Mouse (Mus musculus): ENCODE results near the gene Cdipt. TPM values are rescaled to one million over a fixed set of nuclear protein-coding genes. Genes with fewer than 3 reads are reported as not detected.

Cdipt gene
- polyA plus RNA-seq, 1 experiment from 2014 or later: 87.2 TPM

- peak within 1 kb of the TSS; percentile 96 for H3K27ac ChIP-seq (replicated peaks)
- peaks cover 35% of the 10 kb centered on the region for H3K36me3 ChIP-seq
- no peaks in the 10 kb centered on the region; the same call in 1 of the 2 replicates for H3K27me3 ChIP-seq
- peak; percentile 95 for ATAC-seq (ENCODE audit: low FRiP score, low read depth)
- peak within 1 kb of the TSS; percentile 97 for H3K9ac ChIP-seq (replicated peaks)
- whole genome bisulfite sequencing: under 1% methylated on average over 55 of the region's 55 CpGs
- peak within 1 kb of the TSS; percentile 97 for H3K4me3 ChIP-seq
- no peaks in the 10 kb centered on the region for H3K9me3 ChIP-seq
- peaks cover 7% of the 10 kb centered on the region for H3K4me1 ChIP-seq
- H3K4me2 ChIP-seq (replicated peaks): peak within 1 kb of the TSS; percentile 88
Observed at GRCm38 (mm10) chr7:126975950-126976866, 494 bp downstream of the Cdipt start, which contains the start of gene Cdiptos. Cdiptos (minus strand) TSS chr7:126976098.

GRCm38 (mm10) chr7:126976878-126977459 is 1.3 kb downstream of the Cdipt start:
- WGBS: 29% methylated on average over 14 of the region's 14 CpGs
- H3K9ac ChIP-seq (replicated peaks): peak overlapping the region; percentile 97
- no peak for ATAC-seq (ENCODE audit: low FRiP score, low read depth)
- peaks cover 36% of the 10 kb centered on the region for H3K36me3 ChIP-seq
- no peaks in the 10 kb centered on the region; the same call in 1 of the 2 replicates for H3K27me3 ChIP-seq
- peak overlapping the region; percentile 96; the same call in 1 of the 2 replicates for H3K27ac ChIP-seq (replicated peaks)
- peaks cover 7% of the 10 kb centered on the region for H3K4me1 ChIP-seq
- H3K9me3 ChIP-seq: no peaks in the 10 kb centered on the region
- H3K4me3 ChIP-seq: peak overlapping the region; percentile 97
- peak overlapping the region; percentile 88 for H3K4me2 ChIP-seq (replicated peaks)

- H3K9ac ChIP-seq (replicated peaks): no peak overlapping the region
- no peak overlapping the region for H3K4me3 ChIP-seq
- no peaks in the 10 kb centered on the region for H3K27me3 ChIP-seq
- no peak overlapping the region for H3K27ac ChIP-seq (replicated peaks)
- peaks cover 7% of the 10 kb centered on the region for H3K4me1 ChIP-seq
- no peak for ATAC-seq (ENCODE audit: low FRiP score, low read depth)
- H3K36me3 ChIP-seq: peaks cover 33% of the 10 kb centered on the region
- no peak overlapping the region for H3K4me2 ChIP-seq (replicated peaks)
- WGBS: 95% methylated on average over 6 of the region's 6 CpGs
- no peaks in the 10 kb centered on the region for H3K9me3 ChIP-seq
Observed at GRCm38 (mm10) chr7:126978841-126979240, 3.1 kb downstream of the Cdipt start.

GRCm38 (mm10) chr7:126981601-126982000 is 5.9 kb downstream of the Cdipt start:
- Histone ChIP-seq H3K9ac (replicated peaks) (no peak overlapping the region), H3K4me3 (no peak overlapping the region), H3K9me3 (no peaks in the 10 kb centered on the region), H3K4me1 (peaks cover 7% of the 10 kb centered on the region), H3K27me3 (no peaks in the 10 kb centered on the region), H3K4me2 (replicated peaks) (no peak overlapping the region), H3K36me3 (peaks cover 33% of the 10 kb centered on the region), H3K27ac (replicated peaks) (no peak overlapping the region)
- 92% methylated on average over 2 of the region's 2 CpGs for WGBS
- no peak for ATAC-seq (ENCODE audit: low FRiP score, low read depth)

GRCm38 (mm10) chr7:126982054-126982453 is 6.3 kb downstream of the Cdipt start:
- H3K27ac ChIP-seq (replicated peaks): no peak overlapping the region
- WGBS: 93% methylated on average over 4 of the region's 4 CpGs
- H3K4me2 ChIP-seq (replicated peaks): no peak overlapping the region
- peaks cover 33% of the 10 kb centered on the region for H3K36me3 ChIP-seq
- H3K27me3 ChIP-seq: no peaks in the 10 kb centered on the region
- no peak overlapping the region for H3K4me3 ChIP-seq
- no peak overlapping the region for H3K9ac ChIP-seq (replicated peaks)
- peaks cover 4% of the 10 kb centered on the region for H3K4me1 ChIP-seq
- no peaks in the 10 kb centered on the region for H3K9me3 ChIP-seq
- no peak for ATAC-seq (ENCODE audit: low FRiP score, low read depth)

DNA sequence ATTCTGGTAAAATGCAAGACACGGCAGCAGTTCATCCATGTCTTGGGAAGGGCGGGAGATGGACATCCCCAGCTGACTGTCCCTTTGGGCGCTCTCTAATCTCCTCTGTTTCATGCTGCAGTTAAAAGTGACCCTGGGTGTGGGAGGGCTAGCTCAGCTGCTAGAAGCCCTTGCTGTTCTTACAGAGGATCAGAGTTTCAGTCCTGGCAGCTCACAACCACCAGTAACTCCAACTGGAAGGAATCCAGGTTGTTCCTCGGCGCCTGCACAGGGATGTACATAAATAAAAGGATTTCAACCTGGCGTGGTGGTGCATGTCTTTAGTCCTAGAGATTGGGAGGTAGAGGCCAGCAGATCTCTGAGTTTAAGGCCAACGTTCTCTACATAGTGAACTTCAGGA is 7.4 kb downstream of the Cdipt start:
- ATAC-seq (ENCODE audit: low FRiP score, low read depth): no peak
- no peaks in the 10 kb centered on the region for H3K4me1 ChIP-seq
- no peak overlapping the region for H3K27ac ChIP-seq (replicated peaks)
- 87% methylated on average over 7 of the region's 7 CpGs for WGBS
- H3K27me3 ChIP-seq: no peaks in the 10 kb centered on the region
- no peak overlapping the region for H3K4me2 ChIP-seq (replicated peaks)
- H3K4me3 ChIP-seq: no peak overlapping the region
- H3K36me3 ChIP-seq: peaks cover 31% of the 10 kb centered on the region
- H3K9ac ChIP-seq (replicated peaks): no peak overlapping the region
- H3K9me3 ChIP-seq: no peaks in the 10 kb centered on the region

DNA sequence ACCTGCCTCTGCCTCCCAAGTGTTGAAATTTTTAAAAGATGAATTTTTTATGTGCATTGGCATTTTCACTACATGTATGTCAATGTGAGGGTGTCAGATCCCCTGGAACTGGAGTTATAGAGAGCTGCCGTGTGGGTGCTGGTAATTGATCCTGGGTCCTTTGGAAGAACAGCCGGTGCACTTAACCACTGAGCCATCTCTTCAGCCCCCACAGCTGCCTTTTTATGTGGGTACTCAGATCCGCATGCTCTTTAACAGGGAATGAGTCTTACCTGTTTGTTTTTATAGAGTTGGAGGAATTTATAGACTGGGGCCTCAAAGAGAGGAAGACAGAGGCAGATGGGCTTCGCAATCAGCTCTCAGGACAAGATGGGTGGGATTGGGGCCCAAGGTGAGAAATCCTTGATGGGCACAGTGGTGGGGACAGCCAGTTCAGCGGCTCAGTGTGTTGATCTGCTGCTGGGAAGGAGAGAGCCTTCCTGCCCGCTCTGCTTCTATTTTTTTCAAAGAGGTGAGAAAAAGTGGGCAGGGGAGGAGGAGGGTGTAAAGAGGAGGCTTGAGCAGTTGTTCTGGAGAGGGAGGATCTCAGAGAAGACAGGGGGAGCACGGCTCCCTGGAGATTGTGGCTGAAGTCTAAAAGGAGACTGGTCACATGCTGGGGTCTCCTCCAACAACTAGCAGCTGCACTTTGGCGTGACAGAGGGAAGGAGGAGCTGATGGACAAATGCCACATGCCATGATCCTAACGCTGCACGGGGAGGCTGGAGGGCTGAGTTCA is 9.1 kb downstream of the Cdipt start:
- Histone ChIP-seq H3K27ac (replicated peaks) (no peak overlapping the region), H3K9me3 (no peaks in the 10 kb centered on the region), H3K4me3 (no peak overlapping the region), H3K4me1 (no peaks in the 10 kb centered on the region), H3K4me2 (replicated peaks) (no peak overlapping the region), H3K9ac (replicated peaks) (no peak overlapping the region), H3K27me3 (no peaks in the 10 kb centered on the region), H3K36me3 (peaks cover 13% of the 10 kb centered on the region)
- WGBS: 68% methylated on average over 10 of the region's 10 CpGs
- no peak for ATAC-seq (ENCODE audit: low FRiP score, low read depth)

- peaks cover 1% of the 10 kb centered on the region; the same call in 1 of the 2 replicates for H3K36me3 ChIP-seq
- ATAC-seq (ENCODE audit: low FRiP score, low read depth): no peak
- H3K4me2 ChIP-seq (replicated peaks): no peak overlapping the region
- H3K4me1 ChIP-seq: no peaks in the 10 kb centered on the region
- H3K27ac ChIP-seq (replicated peaks): no peak overlapping the region
- 41% methylated on average over 9 of the region's 9 CpGs for WGBS
- no peaks in the 10 kb centered on the region for H3K9me3 ChIP-seq
- H3K9ac ChIP-seq (replicated peaks): no peak overlapping the region
- H3K27me3 ChIP-seq: no peaks in the 10 kb centered on the region; the same call in 1 of the 2 replicates
- no peak overlapping the region for H3K4me3 ChIP-seq
Observed at GRCm38 (mm10) chr7:126986319-126986718, 10.6 kb downstream of the Cdipt start.

GRCm38 (mm10) chr7:126988816-126989215 is 13.1 kb downstream of the Cdipt start:
- no peaks in the 10 kb centered on the region for H3K36me3 ChIP-seq
- H3K9ac ChIP-seq (replicated peaks): no peak overlapping the region; the same call in 1 of the 2 replicates
- WGBS: 72% methylated on average over 8 of the region's 8 CpGs
- ATAC-seq (ENCODE audit: low FRiP score, low read depth): no peak
- H3K4me1 ChIP-seq: no peaks in the 10 kb centered on the region
- no peak overlapping the region for H3K27ac ChIP-seq (replicated peaks)
- H3K4me3 ChIP-seq: no peak overlapping the region
- peaks cover 4% of the 10 kb centered on the region; the same call in 1 of the 2 replicates for H3K27me3 ChIP-seq
- no peaks in the 10 kb centered on the region for H3K9me3 ChIP-seq
- H3K4me2 ChIP-seq (replicated peaks): no peak overlapping the region

DNA sequence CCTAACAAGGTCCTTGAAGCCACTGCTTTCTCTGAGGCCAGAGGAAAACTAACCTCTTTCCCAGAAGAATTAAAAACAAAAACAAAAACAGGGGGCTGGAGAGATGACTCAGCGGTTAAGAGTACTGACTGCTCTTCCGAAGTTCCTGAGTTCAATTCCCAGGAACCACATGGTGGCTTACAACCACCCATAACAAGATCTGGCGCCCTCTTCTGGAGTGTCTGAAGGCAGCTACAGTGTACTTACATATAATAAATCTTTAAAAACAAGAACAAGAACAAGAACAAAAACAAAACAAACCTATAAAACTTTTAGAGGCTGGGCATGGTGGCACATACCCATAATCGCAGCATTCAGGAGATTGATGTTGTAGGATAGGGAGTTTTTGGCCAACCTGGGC is 20.7 kb downstream of the Cdipt start:
- Histone ChIP-seq H3K27me3 (peaks cover 4% of the 10 kb centered on the region; the same call in 1 of the 2 replicates), H3K9ac (replicated peaks) (no peak overlapping the region), H3K4me2 (replicated peaks) (no peak overlapping the region), H3K4me3 (no peak overlapping the region), H3K9me3 (no peaks in the 10 kb centered on the region), H3K27ac (replicated peaks) (no peak overlapping the region), H3K4me1 (no peaks in the 10 kb centered on the region), H3K36me3 (no peaks in the 10 kb centered on the region)
- WGBS: 81% methylated on average over 4 of the region's 4 CpGs
- ATAC-seq (ENCODE audit: low FRiP score, low read depth): no peak

DNA sequence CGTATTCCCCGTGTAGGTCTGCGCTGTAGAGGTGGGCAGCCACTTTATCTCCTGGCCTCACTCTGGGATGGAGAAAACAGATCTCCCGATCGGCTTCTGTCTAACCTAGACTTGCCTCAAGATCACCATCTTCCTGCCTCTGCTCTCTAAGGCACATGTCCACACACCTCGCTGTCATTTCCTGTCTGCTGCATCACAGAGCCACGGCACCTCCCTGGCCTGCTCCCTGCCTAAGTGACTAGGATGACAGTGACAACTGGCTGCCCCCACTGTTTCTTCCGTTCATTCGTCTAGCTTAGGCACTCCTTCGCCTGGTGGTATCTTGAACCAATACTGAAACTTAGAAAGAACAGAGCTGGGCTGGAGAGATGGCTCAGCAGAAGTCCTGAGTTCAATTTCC is 23.9 kb downstream of the Cdipt start:
- Histone ChIP-seq H3K4me3 (no peak overlapping the region), H3K36me3 (no peaks in the 10 kb centered on the region), H3K4me1 (no peaks in the 10 kb centered on the region), H3K4me2 (replicated peaks) (no peak overlapping the region), H3K27me3 (no peaks in the 10 kb centered on the region), H3K27ac (replicated peaks) (no peak overlapping the region), H3K9ac (replicated peaks) (no peak overlapping the region), H3K9me3 (no peaks in the 10 kb centered on the region)
- 82% methylated on average over 10 of the region's 10 CpGs for WGBS
- ATAC-seq (ENCODE audit: low FRiP score, low read depth): no peak

All from midbrain, embryonic 12.5 days (tissue).